Comparison of ENCODE assay signal across 9 mouse cellular contexts in genomic region chr1:74340361-74340764, GRCm38 (mm10). TPM values are rescaled to one million over a fixed set of nuclear protein-coding genes. Genes with fewer than 3 reads are reported as not detected.
DNase-seq lines count a peak whose midpoint lies in the region; ATAC-seq lines count a peak whose summit lies in the region.
"Had no signal": no experiment of that assay in that cellular context is flagged by ENCODE, and none has a peak within 500 bp of the region (broad histone marks: within the 10 kb centered on the region; RNA-seq: fewer than 3 reads in every experiment).

No protein-coding gene starts in this region.

- no peak overlapping the region for H3K4me3 ChIP-seq in forebrain, embryonic 13.5 days
- no peak overlapping the region for H3K4me3 ChIP-seq in forebrain, embryonic 12.5 days (replicated peaks)

- no peak overlapping the region for H3K9ac ChIP-seq in forebrain, embryonic 13.5 days
- H3K9ac ChIP-seq in forebrain, embryonic 12.5 days = no peak overlapping the region

- ATAC-seq in forebrain, embryonic 13.5 days = peak; percentile 36; the same call in 1 of the 2 replicates
- no peak for ATAC-seq in forebrain, embryonic 12.5 days (ENCODE audit: low FRiP score)

- no peaks in the 10 kb centered on the region for H3K9me3 ChIP-seq in forebrain, embryonic 13.5 days (replicated peaks)
- H3K9me3 ChIP-seq in forebrain, embryonic 12.5 days = no peaks in the 10 kb centered on the region

- peak; percentile 56 for DNase-seq in ovary, postnatal 36 days (ENCODE audit: low spot score)
- no peak for DNase-seq in ovary, postnatal 14 days (ENCODE audit: low spot score)
- DNase-seq in heart, postnatal 10 days = peak; percentile 83
- DNase-seq in left cerebral cortex, postnatal 14 days (ENCODE audit: low spot score in 2 of 2) = peak; percentile 48 to 66
- no peak for DNase-seq in B cell, adult 2 months
- DNase-seq in thymus, adult 18-20 months = no peak

- H3K4me1 ChIP-seq in forebrain, embryonic 13.5 days = 0 out of 2 replicates have a peak, but pooled peaks cover 4% of the 10 kb centered on the region
- H3K4me1 ChIP-seq in forebrain, embryonic 12.5 days = peaks cover 9% of the 10 kb centered on the region; the same call in 1 of the 2 replicates

- H3K4me2 ChIP-seq in forebrain, embryonic 13.5 days = no peak overlapping the region
- no peak overlapping the region for H3K4me2 ChIP-seq in forebrain, embryonic 12.5 days

- intact Hi-C loops in heart, postnatal 10 days (cut with DNase I) = no loop called here
- intact Hi-C loops in left cerebral cortex, postnatal 14 days (cut with DNase I) = no loop called here

- 85% methylated on average over 6 of the region's 6 CpGs for WGBS in forebrain, embryonic 13.5 days
- WGBS in forebrain, embryonic 12.5 days = 95% methylated on average over 6 of the region's 6 CpGs

- H3K36me3 ChIP-seq in forebrain, embryonic 13.5 days (ENCODE audit: poor library complexity, severe bottlenecking) = no peaks in the 10 kb centered on the region
- no peaks in the 10 kb centered on the region; the same call in 1 of the 2 replicates for H3K36me3 ChIP-seq in forebrain, embryonic 12.5 days (replicated peaks)

- no peak overlapping the region for H3K27ac ChIP-seq in forebrain, embryonic 13.5 days
- no peak overlapping the region for H3K27ac ChIP-seq in forebrain, embryonic 12.5 days

- H3K27me3 ChIP-seq in forebrain, embryonic 13.5 days = no peaks in the 10 kb centered on the region
- H3K27me3 ChIP-seq in forebrain, embryonic 12.5 days = no peaks in the 10 kb centered on the region

RNA-seq across cellular contexts. Expression of gene Catip, which starts 21.5 kb away (rescaled TPM):
- 0.45 and 0.79 TPM in 2 replicates for polyA plus RNA-seq in forebrain, embryonic 13.5 days (2015; fragmentation: Nextera tagmentation; extraction: Ambion mirVana)
- 0.60 and 1.1 TPM in 2 replicates for polyA plus RNA-seq in forebrain, embryonic 12.5 days (2016; fragmentation: Nextera tagmentation; extraction: Ambion mirVana)
- total RNA-seq in heart, postnatal 10 days (2021) = under 1 TPM; 0.29 to 0.45 TPM
- total RNA-seq in left cerebral cortex, postnatal 14 days (2021) = 1 to 10 TPM in 1 of 2 experiments, under 1 TPM in 1; 0.75 to 1.9 TPM

RNA-seq across cellular contexts. Expression of gene Slc11a1, which starts 34.6 kb away (rescaled TPM):
- 1.1 and 1.9 TPM in 2 replicates for polyA plus RNA-seq in forebrain, embryonic 13.5 days (2015; fragmentation: Nextera tagmentation; extraction: Ambion mirVana)
- polyA plus RNA-seq in forebrain, embryonic 12.5 days (2016; fragmentation: Nextera tagmentation; extraction: Ambion mirVana) = 1.3 and 1.7 TPM in 2 replicates
- 1 to 10 TPM; 1.2 to 3.7 TPM for total RNA-seq in heart, postnatal 10 days (2021)
- 1 to 10 TPM; 3.4 to 4.3 TPM for total RNA-seq in left cerebral cortex, postnatal 14 days (2021)
- total RNA-seq: hematopoietic stem cell, adult 5-6 weeks had no signal

RNA-seq across cellular contexts. Expression of gene Tmbim1, which starts 34.9 kb away (rescaled TPM):
- 4.3 and 4.4 TPM in 2 replicates for polyA plus RNA-seq in forebrain, embryonic 13.5 days (2015; fragmentation: Nextera tagmentation; extraction: Ambion mirVana)
- polyA plus RNA-seq in forebrain, embryonic 12.5 days (2016; fragmentation: Nextera tagmentation; extraction: Ambion mirVana) = 6.7 and 7.9 TPM in 2 replicates
- 10 to 100 TPM; 43.2 to 45.8 TPM for total RNA-seq in heart, postnatal 10 days (2021)
- 10 to 100 TPM; 16.3 to 17.8 TPM for total RNA-seq in left cerebral cortex, postnatal 14 days (2021)

RNA-seq across cellular contexts. Expression of gene Ctdsp1, which starts 50.9 kb away (rescaled TPM):
- polyA plus RNA-seq in forebrain, embryonic 13.5 days (2015; fragmentation: Nextera tagmentation; extraction: Ambion mirVana) = 23.6 and 26.6 TPM in 2 replicates
- polyA plus RNA-seq in forebrain, embryonic 12.5 days (2016; fragmentation: Nextera tagmentation; extraction: Ambion mirVana) = 33.1 and 33.3 TPM in 2 replicates
- total RNA-seq in heart, postnatal 10 days (2021) = 100 to 1,000 TPM; 117 to 122 TPM
- total RNA-seq in left cerebral cortex, postnatal 14 days (2021) = 10 to 100 TPM; 17.7 to 25.5 TPM

RNA-seq across cellular contexts. Expression of gene Pnkd, which starts 55.6 kb away (rescaled TPM):
- polyA plus RNA-seq in forebrain, embryonic 13.5 days (2015; fragmentation: Nextera tagmentation; extraction: Ambion mirVana) = 94.5 and 96.1 TPM in 2 replicates
- polyA plus RNA-seq in forebrain, embryonic 12.5 days (2016; fragmentation: Nextera tagmentation; extraction: Ambion mirVana) = 87.5 and 88.9 TPM in 2 replicates
- 100 to 1,000 TPM; 205 to 211 TPM for total RNA-seq in heart, postnatal 10 days (2021)
- total RNA-seq in left cerebral cortex, postnatal 14 days (2021) = 100 to 1,000 TPM; 118 to 134 TPM

Comparison
In these comparisons a context has a peak if more than half of its experiments do, and no peak if none do; other contexts are left out.
1. DNase-seq: peak in ovary, postnatal 36 days (single experiment), heart, postnatal 10 days (2 of 2) and left cerebral cortex, postnatal 14 days (2 of 2); none in ovary, postnatal 14 days (single experiment), B cell, adult 2 months (0 of 2) and thymus, adult 18-20 months (0 of 2).